Mouse (Mus musculus) heart, adult 2 months (tissue): ENCODE measurements at regions not wholly inside any gene's neighbourhood (a gene's known extent, or its start where the extent isn't known, plus 50 kb on each side); places are given as distances from the start of the nearest gene placed in this dataset.

Source experiments
- DNase-seq, 2 experiments: peaks; one replicate each; pipeline ENCODE4 v3.0.0; 2021
- H3K27ac ChIP-seq: fragments of 200-600 bp; 2 replicates; pipeline ENCODE4 v1.8.1; 2022
- H3K27me3 ChIP-seq: fragments of 200-500 bp; 2 replicates; pipeline ENCODE4 v1.6.1; 2012; ENCODE audit warnings: mild to moderate bottlenecking, low read length, inconsistent platforms, mixed read lengths; ENCODE audit not compliant: control insufficient read depth, insufficient read depth
- H3K36me3 ChIP-seq: fragments of 200-500 bp; 2 replicates; pipeline ENCODE4 v1.6.1; 2012; ENCODE audit warnings: low read length, inconsistent platforms; ENCODE audit not compliant: control insufficient read depth, insufficient read depth
- H3K4me1 ChIP-seq: fragments of 200-500 bp; 2 replicates; pipeline ENCODE4 v1.6.1; 2011; ENCODE audit warnings: low read length; ENCODE audit not compliant: control insufficient read depth, insufficient read depth
- H3K4me3 ChIP-seq: fragments of 200-600 bp; 2 replicates; pipeline ENCODE4 v1.8.1; 2022
- H3K79me2 ChIP-seq: fragments of 200-500 bp; replicated peaks from 2 replicates; pipeline ENCODE4 v1.6.1; 2012; ENCODE audit warnings: mild to moderate bottlenecking, inconsistent platforms, low read length, moderate library complexity, mixed read lengths; ENCODE audit not compliant: control insufficient read depth, insufficient read depth
- H3K9ac ChIP-seq: fragments of 200-500 bp; 2 replicates; pipeline ENCODE4 v1.6.1; 2012; ENCODE audit warnings: low read depth, mild to moderate bottlenecking, control low read depth, inconsistent platforms, low read length, mixed read lengths
- CTCF ChIP-seq: fragments of 200-600 bp; IDR thresholded peaks from 2 replicates; pipeline ENCODE4 v1.8.1; 2022; ENCODE audit warnings: antibody characterized with exemption, mild to moderate bottlenecking, moderate library complexity
- EP300 ChIP-seq: fragments of 200-500 bp; IDR thresholded peaks from 2 replicates; pipeline ENCODE4 v1.6.1; 2011; ENCODE audit warnings: low read depth, low read length, control low read depth; ENCODE audit not compliant: insufficient read depth
- POLR2A ChIP-seq: fragments of 200-500 bp; IDR thresholded peaks from 2 replicates; pipeline ENCODE4 v1.6.1; 2011; ENCODE audit warnings: mild to moderate bottlenecking, low read depth, low read length, control low read depth; ENCODE audit not compliant: insufficient read depth
- WGBS: fragments of 180-500 bp; shearing (Covaris S2); methylation state at CpG from one replicate; pipeline ENCODE4 v1.1.7; 2018; 5-methylcytosine and 5-hydroxymethylcytosine counted together
- intact Hi-C: fragments of 180-260 bp; cut with DNase I; formaldehyde crosslinking; loops from one replicate; pipeline ENCODE4 v1.15.1; 2025

DNA sequence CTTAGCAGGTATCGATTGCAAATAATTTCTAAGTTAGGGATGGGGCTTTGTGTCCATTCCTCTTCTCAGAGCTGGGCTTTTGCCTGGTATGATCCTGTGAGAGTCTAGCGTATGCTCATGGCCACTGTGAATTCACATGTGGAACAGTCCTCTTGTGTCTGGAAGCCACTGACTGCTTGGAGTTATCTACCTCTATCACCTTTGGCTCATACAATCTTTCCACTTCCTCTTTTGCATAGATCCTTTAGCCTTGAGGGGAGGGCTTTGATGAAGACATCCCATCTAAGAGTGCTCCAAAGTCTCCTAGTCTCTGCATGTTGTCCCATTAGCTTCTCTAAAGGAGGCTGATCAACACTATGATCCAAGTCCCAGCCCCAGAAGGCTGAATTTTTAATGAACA, 135.8 kb upstream of the Max start:
- intact Hi-C loops, result no loop called here
- 97% methylated on average over 2 of the region's 2 CpGs for WGBS
- H3K4me1 ChIP-seq, result peaks cover 3% of the 10 kb centered on the region
- no peaks in the 10 kb centered on the region for H3K27me3 ChIP-seq
- no peak overlapping the region for H3K4me3 ChIP-seq
- no peaks in the 10 kb centered on the region for H3K79me2 ChIP-seq
- DNase-seq, result no peak
- H3K27ac ChIP-seq, result no peak overlapping the region
- TF ChIP-seq POLR2A, result no peak
- TF ChIP-seq EP300, result no peak
- TF ChIP-seq CTCF, result no peak
- H3K9ac ChIP-seq, result no peak overlapping the region
- no peaks in the 10 kb centered on the region for H3K36me3 ChIP-seq

DNA sequence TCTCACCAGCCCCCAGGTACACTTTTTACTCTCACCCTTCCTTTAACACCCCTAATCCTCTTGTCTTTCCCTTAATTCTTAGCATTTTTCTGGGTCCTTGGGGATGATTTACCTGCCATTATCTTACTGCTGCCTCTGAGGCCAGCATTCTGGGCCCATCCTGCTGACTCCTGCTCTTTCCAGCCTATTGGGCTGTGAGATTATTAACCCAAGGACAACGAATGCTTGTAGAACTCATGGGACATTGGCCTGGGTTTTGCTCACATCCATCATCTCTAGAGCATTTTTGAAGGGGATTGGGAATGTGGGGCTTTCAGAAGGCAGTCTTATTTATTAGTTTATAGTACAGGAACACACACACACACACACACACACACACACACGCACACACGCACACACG, 134.5 kb upstream of the Max start:
- intact Hi-C loops, result no loop called here
- TF ChIP-seq EP300 (no peak), CTCF (no peak), POLR2A (no peak)
- DNase-seq, result no peak
- Histone ChIP-seq H3K36me3 (no peaks in the 10 kb centered on the region), H3K4me3 (no peak overlapping the region), H3K27me3 (no peaks in the 10 kb centered on the region), H3K79me2 (no peaks in the 10 kb centered on the region), H3K9ac (no peak overlapping the region), H3K27ac (no peak overlapping the region), H3K4me1 (peaks cover 5% of the 10 kb centered on the region)
- WGBS, result 92% methylated on average over 4 of the region's 4 CpGs

DNA sequence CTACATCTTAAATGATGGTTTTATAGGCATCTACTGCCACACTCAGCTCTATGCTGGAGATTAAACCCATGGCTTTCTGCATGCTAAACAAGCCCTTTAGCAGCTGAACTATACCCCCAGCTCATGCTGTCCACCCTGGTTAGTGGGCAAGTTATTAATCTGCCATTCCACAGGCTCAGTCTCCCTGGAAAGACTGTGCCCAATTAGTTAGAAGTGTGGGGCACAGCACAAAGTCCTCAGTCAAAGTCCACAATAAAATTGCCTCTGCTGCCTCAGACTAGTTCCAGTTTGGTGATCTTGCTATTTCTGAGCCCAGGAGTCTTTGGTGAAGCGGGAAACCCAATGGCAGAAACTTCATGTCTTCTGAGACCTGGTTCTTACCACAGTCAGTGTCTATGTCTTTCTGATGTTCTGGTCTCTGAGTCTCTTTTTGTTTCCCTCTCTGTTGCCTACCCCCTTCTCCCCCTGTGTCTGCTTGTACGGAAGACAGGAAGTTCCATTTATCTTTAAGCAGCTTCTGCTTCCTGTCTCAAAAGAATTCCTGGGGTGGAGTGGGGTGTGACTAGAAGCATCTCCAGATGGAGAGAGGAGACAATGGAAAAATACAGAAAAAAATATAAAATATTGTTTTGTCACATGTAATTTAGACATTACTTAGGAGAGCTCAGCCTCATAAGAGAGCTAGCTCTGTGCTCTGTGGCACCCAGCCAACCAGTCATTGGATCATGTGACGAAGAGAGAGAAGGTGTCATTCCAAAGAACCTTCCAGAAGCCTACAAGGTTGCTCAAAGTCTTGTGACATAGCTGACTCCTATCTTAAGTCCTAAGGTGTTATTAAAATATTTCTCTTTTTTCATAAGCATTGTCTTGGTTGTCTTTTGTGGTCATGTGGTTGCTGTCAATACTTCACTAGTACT, 133.3 kb upstream of the Max start:
- TF ChIP-seq POLR2A (no peak), EP300 (no peak), CTCF (no peak)
- no peak for DNase-seq
- intact Hi-C loops, result no loop called here
- H3K4me1 ChIP-seq, result peaks cover 5% of the 10 kb centered on the region
- no peaks in the 10 kb centered on the region for H3K79me2 ChIP-seq
- H3K27ac ChIP-seq, result no peak overlapping the region
- WGBS, result 62% methylated on average over 3 of the region's 3 CpGs
- H3K9ac ChIP-seq, result no peak overlapping the region
- H3K4me3 ChIP-seq, result no peak overlapping the region
- H3K27me3 ChIP-seq, result no peaks in the 10 kb centered on the region
- no peaks in the 10 kb centered on the region for H3K36me3 ChIP-seq

DNA sequence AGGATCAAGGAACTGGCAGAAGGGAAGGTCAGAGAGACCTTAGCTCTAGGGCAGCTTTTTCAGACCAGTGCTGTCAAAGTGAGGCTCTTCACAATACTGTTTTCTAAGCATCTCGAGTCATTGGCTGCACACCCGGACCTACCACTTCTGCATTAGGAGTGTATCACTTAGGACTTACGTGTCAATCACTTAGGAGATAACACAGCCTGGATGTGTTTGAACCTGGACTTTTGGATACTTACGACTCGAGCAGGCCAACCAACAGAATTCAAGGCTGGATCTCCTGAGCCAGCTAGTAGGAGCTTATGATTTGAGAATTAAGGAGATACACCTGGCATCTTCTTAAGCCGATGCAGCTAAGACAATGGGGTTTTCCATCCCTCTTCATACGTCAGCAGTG, 132.2 kb upstream of the Max start:
- WGBS, result 78% methylated on average over 7 of the region's 7 CpGs
- H3K9ac ChIP-seq, result no peak overlapping the region
- TF ChIP-seq POLR2A (no peak), EP300 (no peak)
- no peak overlapping the region for H3K27ac ChIP-seq
- no peaks in the 10 kb centered on the region for H3K36me3 ChIP-seq
- H3K79me2 ChIP-seq, result no peaks in the 10 kb centered on the region
- H3K27me3 ChIP-seq, result no peaks in the 10 kb centered on the region
- H3K4me1 ChIP-seq, result peaks cover 5% of the 10 kb centered on the region
- no peak for DNase-seq
- H3K4me3 ChIP-seq, result no peak overlapping the region
- intact Hi-C loops, result no loop called here

DNA sequence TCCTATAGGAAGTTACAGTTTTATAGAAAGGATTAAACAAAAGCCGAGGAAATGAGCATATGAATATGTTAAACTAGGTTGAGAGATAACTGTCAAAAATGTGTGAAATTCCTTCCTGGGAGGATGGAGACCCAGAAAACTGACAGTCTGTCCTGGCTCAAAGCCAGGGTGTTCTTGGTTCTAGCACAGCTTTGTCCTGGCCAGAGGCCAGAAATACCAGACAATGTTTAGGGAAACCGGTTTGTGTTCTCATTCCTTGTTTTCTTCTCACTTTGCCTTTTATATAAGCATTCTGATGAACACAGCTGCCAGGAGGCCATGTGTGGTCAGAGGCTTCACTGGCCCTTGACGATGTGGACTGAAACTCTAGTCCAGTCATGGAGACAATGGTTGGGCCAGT, 130.7 kb upstream of the Max start:
- no peak for TF ChIP-seq CTCF
- TF ChIP-seq POLR2A, result no peak
- TF ChIP-seq EP300, result no peak
- Histone ChIP-seq H3K27ac (no peak overlapping the region), H3K9ac (no peak overlapping the region), H3K27me3 (no peaks in the 10 kb centered on the region), H3K4me1 (peaks cover 5% of the 10 kb centered on the region), H3K36me3 (no peaks in the 10 kb centered on the region), H3K79me2 (no peaks in the 10 kb centered on the region), H3K4me3 (no peak overlapping the region)
- no peak for DNase-seq
- intact Hi-C loops, result no loop called here
- 26% methylated on average over 3 of the region's 3 CpGs for WGBS

DNA sequence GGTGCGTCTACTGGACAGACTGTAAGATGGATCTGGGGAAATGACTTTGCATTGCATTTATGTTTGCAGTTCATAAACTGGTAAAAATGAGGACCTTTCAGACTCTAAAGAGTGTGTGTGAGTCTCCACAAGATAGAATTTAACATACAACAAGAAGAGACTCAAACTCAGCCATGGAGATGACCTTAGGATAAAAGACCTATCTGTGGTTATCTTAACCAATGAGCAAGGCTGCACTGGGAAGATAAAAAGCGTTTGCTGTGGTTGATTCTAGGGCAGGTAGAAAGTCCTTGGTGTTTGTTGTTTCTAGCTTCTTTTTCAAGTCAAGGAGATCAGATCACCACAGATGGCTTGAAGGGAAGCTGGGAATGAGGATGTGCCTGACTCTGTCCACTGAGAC, 130.1 kb upstream of the Max start:
- Histone ChIP-seq H3K4me1 (peaks cover 5% of the 10 kb centered on the region), H3K79me2 (no peaks in the 10 kb centered on the region), H3K27me3 (no peaks in the 10 kb centered on the region), H3K9ac (no peak overlapping the region), H3K27ac (no peak overlapping the region), H3K4me3 (no peak overlapping the region), H3K36me3 (no peaks in the 10 kb centered on the region)
- no peak for DNase-seq
- intact Hi-C loops, result no loop called here
- TF ChIP-seq CTCF (no peak), EP300 (no peak), POLR2A (no peak)
- 79% methylated on average over 2 of the region's 2 CpGs for WGBS
